Comparison of ENCODE assay signal across 8 mouse cellular contexts in genomic region chr3:75557292-75557691, GRCm38 (mm10). TPM values are rescaled to one million over a fixed set of nuclear protein-coding genes. Genes with fewer than 3 reads are reported as not detected.
DNase-seq lines count a peak whose midpoint lies in the region; ATAC-seq and TF ChIP-seq lines count a peak whose summit lies in the region.

Gene Serpini1 (plus strand): TSS chr3:75557547.

- peak within 1 kb of the TSS; percentile 35 for H3K4me2 ChIP-seq in CH12.LX (ENCODE audit: insufficient read depth, low read depth, poor library complexity, severe bottlenecking)
- peak within 1 kb of the TSS; percentile 71 for H3K4me2 ChIP-seq in heart, embryonic 16.5 days (ENCODE audit: low read depth, low read length)
- H3K4me2 ChIP-seq in liver, embryonic 13.5 days: peak within 1 kb of the TSS; percentile 91
- H3K4me2 ChIP-seq in neural tube, embryonic 12.5 days (replicated peaks): peak within 1 kb of the TSS; percentile 69

- TF ChIP-seq RAD21 in CH12.LX (IDR thresholded peaks at IDR 0.05; ENCODE audit: low read depth, low read length): no peak

- H3K4me3 ChIP-seq in CH12.LX (replicated peaks in 1 of 3; ENCODE audit: low read depth in 2 of 3, low read length in 2 of 3, poor library complexity in 1 of 3): peak within 1 kb of the TSS; percentile 76 to 96 (median 77)
- peak within 1 kb of the TSS; percentile 94 for H3K4me3 ChIP-seq in forebrain, embryonic 10.5 days
- peak within 1 kb of the TSS; percentile 95 for H3K4me3 ChIP-seq in heart, embryonic 16.5 days (ENCODE audit: low read length)
- peak within 1 kb of the TSS; percentile 89 for H3K4me3 ChIP-seq in liver, embryonic 13.5 days (replicated peaks)
- H3K4me3 ChIP-seq in neural tube, embryonic 12.5 days: peak within 1 kb of the TSS; percentile 92

- no peaks in the 10 kb centered on the region for H3K27me3 ChIP-seq in CH12.LX (replicated peaks)
- no peaks in the 10 kb centered on the region for H3K27me3 ChIP-seq in forebrain, embryonic 10.5 days (ENCODE audit: poor library complexity, severe bottlenecking)
- no peaks in the 10 kb centered on the region for H3K27me3 ChIP-seq in heart, embryonic 16.5 days (ENCODE audit: control insufficient read depth, insufficient read depth, low read length)
- no peaks in the 10 kb centered on the region for H3K27me3 ChIP-seq in liver, embryonic 13.5 days
- no peaks in the 10 kb centered on the region for H3K27me3 ChIP-seq in neural tube, embryonic 12.5 days (replicated peaks)

- H3K79me2 ChIP-seq in CH12.LX (replicated peaks; ENCODE audit: control insufficient read depth, extremely low read depth, insufficient read depth, poor library complexity, severe bottlenecking): peaks cover 16% of the 10 kb centered on the region

- H3K4me1 ChIP-seq in CH12.LX (ENCODE audit: control insufficient read depth in 1 of 2, insufficient read depth in 2 of 2): peaks cover 2 to 24% of the 10 kb centered on the region in 2 experiments; a peak in 2 of 4 replicates
- peaks cover 14% of the 10 kb centered on the region for H3K4me1 ChIP-seq in forebrain, embryonic 10.5 days
- H3K4me1 ChIP-seq in heart, embryonic 16.5 days (ENCODE audit: control insufficient read depth, insufficient read depth, low read length): peaks cover 8% of the 10 kb centered on the region
- peaks cover 25% of the 10 kb centered on the region for H3K4me1 ChIP-seq in liver, embryonic 13.5 days (replicated peaks)
- peaks cover 4% of the 10 kb centered on the region for H3K4me1 ChIP-seq in neural tube, embryonic 12.5 days

- H3K9me3 ChIP-seq in CH12.LX (replicated peaks; ENCODE audit: low read length): no peaks in the 10 kb centered on the region
- no peaks in the 10 kb centered on the region for H3K9me3 ChIP-seq in forebrain, embryonic 10.5 days
- H3K9me3 ChIP-seq in heart, embryonic 16.5 days (replicated peaks; ENCODE audit: control insufficient read depth, low read length): no peaks in the 10 kb centered on the region
- no peaks in the 10 kb centered on the region for H3K9me3 ChIP-seq in liver, embryonic 13.5 days (replicated peaks)
- H3K9me3 ChIP-seq in neural tube, embryonic 12.5 days: no peaks in the 10 kb centered on the region

- peak; percentile 80 for TF ChIP-seq POLR2A in CH12.LX (IDR thresholded peaks at IDR 0.05; ENCODE audit: low read depth, low read length)

- dilution Hi-C loops in CH12.LX (cut with MboI; ENCODE audit: extremely low pct_ligation_motif_present, extremely low pct_unique_long_range_greater_than_20kb, low sequenced_read_pairs): no loop called here

- peak within 1 kb of the TSS; percentile 76 for H3K9ac ChIP-seq in CH12.LX (ENCODE audit: insufficient read depth, low read depth)
- peak within 1 kb of the TSS; percentile 94 for H3K9ac ChIP-seq in heart, embryonic 16.5 days (ENCODE audit: low read length)
- H3K9ac ChIP-seq in liver, embryonic 13.5 days: peak within 1 kb of the TSS; percentile 95
- H3K9ac ChIP-seq in neural tube, embryonic 12.5 days: peak within 1 kb of the TSS; percentile 91

- H3K27ac ChIP-seq in CH12.LX (ENCODE audit: insufficient read depth, low read depth): peak within 1 kb of the TSS; percentile 26
- H3K27ac ChIP-seq in forebrain, embryonic 10.5 days: peak within 1 kb of the TSS; percentile 91
- H3K27ac ChIP-seq in heart, embryonic 16.5 days (ENCODE audit: low read length): peak within 1 kb of the TSS; percentile 77
- H3K27ac ChIP-seq in liver, embryonic 13.5 days: peak within 1 kb of the TSS; percentile 92
- H3K27ac ChIP-seq in neural tube, embryonic 12.5 days: peak within 1 kb of the TSS; percentile 22

- in situ Hi-C loops in CH12.LX (cut with MboI; ENCODE audit: low pct_ligation_motif_present, low pct_unique_long_range_greater_than_20kb, low sequenced_read_pairs): no loop called here

- peak; percentile 92 for ATAC-seq in heart, embryonic 16.5 days (replicated peaks; ENCODE audit: extremely low read depth, insufficient read depth, low FRiP score)
- peak; percentile 84 for ATAC-seq in liver, embryonic 13.5 days (ENCODE audit: low read depth)
- ATAC-seq in neural tube, embryonic 12.5 days (ENCODE audit: low FRiP score, low read depth): peak; percentile 95

- no peak for TF ChIP-seq EP300 in CH12.LX (IDR thresholded peaks at IDR 0.05; ENCODE audit: low read length)

- under 1% methylated on average over 19 of the region's 19 CpGs for WGBS in forebrain, embryonic 10.5 days
- WGBS in heart, embryonic 16.5 days: under 1% methylated on average over 19 of the region's 19 CpGs
- 2% methylated on average over 19 of the region's 19 CpGs for WGBS in liver, embryonic 13.5 days (ENCODE audit: insufficient replicate concordance)
- under 1% methylated on average over 19 of the region's 19 CpGs for WGBS in neural tube, embryonic 12.5 days

- peak; percentile 92 for DNase-seq in CH12.LX (ENCODE audit: extremely low read depth)
- DNase-seq in c-Kit-negative CD71-positive TER-119-positive erythroid progenitor cells, embryonic 14.5 days (ENCODE audit: low read depth, low spot score): peak; percentile 80
- DNase-seq in forebrain, embryonic 10.5 days (ENCODE audit: extremely low spot score, low spot score): peak; percentile 86
- peak; percentile 92 to 95 for DNase-seq in kidney, postnatal 25 days
- DNase-seq in liver, embryonic 13.5 days: peak; percentile 84
- peak; percentile 89 for DNase-seq in testis, postnatal 10 days (ENCODE audit: low spot score)

- H3K36me3 ChIP-seq in CH12.LX (replicated peaks in 1 of 2; ENCODE audit: control insufficient read depth in 1 of 2, insufficient read depth in 1 of 2, low read length in 1 of 2): peaks cover 0 to 2% of the 10 kb centered on the region in 2 experiments
- no peaks in the 10 kb centered on the region for H3K36me3 ChIP-seq in forebrain, embryonic 10.5 days (replicated peaks)
- H3K36me3 ChIP-seq in heart, embryonic 16.5 days (ENCODE audit: control insufficient read depth, insufficient read depth): no peaks in the 10 kb centered on the region
- H3K36me3 ChIP-seq in liver, embryonic 13.5 days: no peaks in the 10 kb centered on the region
- no peaks in the 10 kb centered on the region for H3K36me3 ChIP-seq in neural tube, embryonic 12.5 days

- TF ChIP-seq CTCF in CH12.LX (conservative IDR thresholded peaks at IDR 0.05 in 1 of 2, IDR thresholded peaks at IDR 0.05 in 1 of 2; ENCODE audit: low read depth in 2 of 2, low read length in 2 of 2): no peak

TF ChIP-seq in CH12.LX, 34 proteins besides CTCF, POLR2A, EP300 and RAD21:
- TF ChIP-seq ETS1 (conservative IDR thresholded peaks at IDR 0.05; ENCODE audit: low read depth, low read length) (no peak), TCF12 (IDR thresholded peaks at IDR 0.05; ENCODE audit: low read depth, low read length) (peak; percentile 82), ZKSCAN1 (IDR thresholded peaks at IDR 0.05; ENCODE audit: borderline replicate concordance, low read depth, low read length) (no peak), NELFE (IDR thresholded peaks at IDR 0.05; ENCODE audit: low read depth, low read length) (0 out of 2 replicates have a peak, but pooled peaks have one; percentile 28), NRF1 (IDR thresholded peaks at IDR 0.05; ENCODE audit: low read depth, low read length) (peak; percentile 75), TBP (conservative IDR thresholded peaks at IDR 0.05; ENCODE audit: low read depth, low read length) (peak; percentile 87), MAZ (IDR thresholded peaks at IDR 0.05; ENCODE audit: low read depth, low read length) (no peak)

RNA-seq across cellular contexts. Expression of gene Serpini1, which starts in this region (rescaled TPM):
- 1.2 TPM in 2 replicates for total RNA-seq in CH12.LX (2012; rRNA removed)
- 2.5 and 3.5 TPM in 2 replicates for total RNA-seq in CH12.LX (2014; rRNA removed)
- polyA plus RNA-seq in CH12.LX (2012; ENCODE audit: insufficient read length, low read depth): 1.1 and 2.2 TPM in 2 replicates
- polyA plus RNA-seq in forebrain, embryonic 10.5 days (2016; fragmentation: Nextera tagmentation; extraction: Ambion mirVana): 5.6 and 6.1 TPM in 2 replicates
- polyA plus RNA-seq in heart, embryonic 16.5 days (2015; fragmentation: Nextera tagmentation; extraction: Ambion mirVana): 3.5 and 3.9 TPM in 2 replicates
- polyA plus RNA-seq in liver, embryonic 13.5 days (2015; fragmentation: Nextera tagmentation; extraction: Ambion mirVana): 0.48 and 0.57 TPM in 2 replicates
- polyA plus RNA-seq in neural tube, embryonic 12.5 days (2016; fragmentation: Nextera tagmentation; extraction: Ambion mirVana): 73.1 and 84.9 TPM in 2 replicates

Comparison
In these comparisons a context has a peak if more than half of its experiments do, and no peak if none do; other contexts are left out.
1. Peak in every context shown above with its lines: DNase-seq, ATAC-seq, H3K4me3 ChIP-seq and H3K27ac ChIP-seq.
2. RNA of gene Serpini1 (polyA plus RNA-seq): 73.1 to 84.9 TPM in neural tube, embryonic 12.5 days; 5.6 to 6.1 TPM in forebrain, embryonic 10.5 days, 3.5 to 3.9 TPM in heart, embryonic 16.5 days, 1.1 to 2.2 TPM in CH12.LX and 0.48 to 0.57 TPM in liver, embryonic 13.5 days; every median in the first group is over 10 times any median in the second.
3. Peak in DNase-seq, ATAC-seq, H3K4me3 ChIP-seq, H3K27ac ChIP-seq, H3K9ac ChIP-seq and H3K4me2 ChIP-seq in liver, embryonic 13.5 days; RNA of the gene not detected or under 1 TPM.
4. H3K27ac ChIP-seq: peak in every context shown above with its lines; median percentile 92 in liver, embryonic 13.5 days; 91 in forebrain, embryonic 10.5 days; 77 in heart, embryonic 16.5 days; 26 in CH12.LX; 22 in neural tube, embryonic 12.5 days.
5. H3K4me2 ChIP-seq: peak in every context shown above with its lines; median percentile 91 in liver, embryonic 13.5 days; 71 in heart, embryonic 16.5 days; 69 in neural tube, embryonic 12.5 days; 35 in CH12.LX.